Mouse (Mus musculus) myocyte (in vitro differentiated cells): ENCODE measurements around the gene Casp7. TPM values are rescaled to one million over a fixed set of nuclear protein-coding genes. Genes with fewer than 3 reads are reported as not detected.
A peak's percentile ranks its signal among the peaks of the same experiment; 100 is the strongest.

Experiments used
- H3K27me3 ChIP-seq: one replicate; pipeline ENCODE4 v1.6.1; 2011; ENCODE audit not compliant: control insufficient read depth, insufficient read depth, insufficient read length
- H3K36me3 ChIP-seq: one replicate; pipeline ENCODE4 v1.6.1; 2011; ENCODE audit not compliant: control insufficient read depth, insufficient read depth
- H3K4me2 ChIP-seq: one replicate; pipeline ENCODE4 v1.6.1; 2011; ENCODE audit warnings: low read depth, control low read depth
- H3K4me3 ChIP-seq: one replicate; pipeline ENCODE4 v1.5.1; 2011; ENCODE audit warnings: mild to moderate bottlenecking, control low read depth, moderate library complexity
- H3K79me2 ChIP-seq: one replicate; pipeline ENCODE4 v1.6.1; 2011; ENCODE audit not compliant: control insufficient read depth, insufficient read depth
- H3ac ChIP-seq: one replicate; pipeline ENCODE4 v1.6.1; 2011; ENCODE audit not compliant: control insufficient read depth, insufficient read length
- CEBPB ChIP-seq: IDR thresholded peaks from 2 replicates; pipeline ENCODE4 v1.6.1; 2011; ENCODE audit warnings: mild to moderate bottlenecking, moderate library complexity; ENCODE audit not compliant: poor library complexity, insufficient read depth, severe bottlenecking
- E2F4 ChIP-seq: IDR thresholded peaks from one replicate; pipeline ENCODE4 v1.6.1; 2011; ENCODE audit warnings: mild to moderate bottlenecking, control low read depth, moderate library complexity; ENCODE audit not compliant: insufficient read depth
- MAX ChIP-seq: IDR thresholded peaks from one replicate; pipeline ENCODE4 v1.6.1; 2011; ENCODE audit warnings: low read depth, mild to moderate bottlenecking, control low read depth
- MYOD1 ChIP-seq, 3 experiments: IDR thresholded peaks; one replicate each; pipeline ENCODE4 v1.6.1; 2011; ENCODE audit warnings: control low read depth in 2 of 3, low read depth in 2 of 3, mild to moderate bottlenecking in 2 of 3, moderate library complexity in 1 of 3; ENCODE audit not compliant: insufficient read length in 2 of 3, control insufficient read depth in 1 of 3
- MYOG ChIP-seq, 3 experiments: IDR thresholded peaks; one replicate each; pipeline ENCODE4 v1.6.1; 2011; ENCODE audit warnings: control low read depth in 2 of 3, low read depth in 2 of 3, mild to moderate bottlenecking in 2 of 3; ENCODE audit not compliant: insufficient read length in 2 of 3, control insufficient read depth in 1 of 3, insufficient read depth in 1 of 3
- POLR2A ChIP-seq: IDR thresholded peaks from one replicate; pipeline ENCODE4 v1.6.1; 2011; ENCODE audit warnings: low read depth, mild to moderate bottlenecking, control low read depth, moderate library complexity; ENCODE audit not compliant: insufficient read length
- POLR2AphosphoS2 ChIP-seq: IDR thresholded peaks from one replicate; pipeline ENCODE4 v1.6.1; 2011; ENCODE audit warnings: low read depth, control low read depth; ENCODE audit not compliant: insufficient read length
- REST ChIP-seq: IDR thresholded peaks from one replicate; pipeline ENCODE4 v1.6.1; 2011; ENCODE audit warnings: mild to moderate bottlenecking, control low read depth, moderate library complexity; ENCODE audit not compliant: insufficient read depth, insufficient read length
- SRF ChIP-seq: IDR thresholded peaks from one replicate; pipeline ENCODE4 v1.6.1; 2011; ENCODE audit warnings: low read depth; ENCODE audit not compliant: control insufficient read depth, insufficient read length
- TCF12 ChIP-seq: IDR thresholded peaks from one replicate; pipeline ENCODE4 v1.6.1; 2011; ENCODE audit warnings: mild to moderate bottlenecking, control low read depth; ENCODE audit not compliant: poor library complexity, insufficient read depth, severe bottlenecking
- TCF3 ChIP-seq: IDR thresholded peaks from one replicate; pipeline ENCODE4 v1.6.1; 2011; ENCODE audit warnings: low read depth, control low read depth; ENCODE audit not compliant: insufficient read length
- USF1 ChIP-seq: IDR thresholded peaks from one replicate; pipeline ENCODE4 v1.6.1; 2011; ENCODE audit warnings: low read depth, mild to moderate bottlenecking, control low read depth, moderate library complexity
- polyA plus RNA-seq: library from polyadenylated mRNA; unstranded; fragments of >200 nt; fragmentation: generic; extraction: Trizol; gene quantifications from one replicate; pipeline ENCODE4 v1.2.1, GENCODE M21; 2012; ENCODE audit warnings: missing spikeins

Casp7 gene
- polyA plus RNA-seq, 1 experiment = 6.6 TPM

GRCm38 (mm10) chr19:56385546-56385945 is 11.4 kb upstream of the Casp7 start:
- TF ChIP-seq MYOG (IDR thresholded peaks at IDR 0.05; ENCODE audit: control insufficient read depth in 1 of 3, insufficient read depth in 1 of 3, insufficient read length in 2 of 3, low read depth in 2 of 3) = no peak
- TF ChIP-seq MYOD1 (IDR thresholded peaks at IDR 0.05; ENCODE audit: control insufficient read depth in 1 of 3, insufficient read length in 2 of 3, low read depth in 2 of 3) = no peak
- no peak for TF ChIP-seq REST
- TF ChIP-seq USF1 = no peak
- no peak for TF ChIP-seq TCF12
- TF ChIP-seq POLR2A = no peak
- TF ChIP-seq MAX = no peak
- no peak for TF ChIP-seq SRF
- no peak for TF ChIP-seq CEBPB
- no peak for TF ChIP-seq POLR2AphosphoS2
- TF ChIP-seq E2F4 = no peak
- H3K27me3 ChIP-seq = no peaks in the 10 kb centered on the region
- no peak overlapping the region for H3K4me2 ChIP-seq
- H3K4me3 ChIP-seq = no peak overlapping the region
- H3K36me3 ChIP-seq = no peaks in the 10 kb centered on the region
- no peak overlapping the region for H3ac ChIP-seq
- H3K79me2 ChIP-seq = no peaks in the 10 kb centered on the region

- TF ChIP-seq E2F4 = no peak
- no peak for TF ChIP-seq SRF
- TF ChIP-seq POLR2A = no peak
- no peak for TF ChIP-seq MAX
- TF ChIP-seq USF1 = no peak
- no peak for TF ChIP-seq TCF3
- no peak for TF ChIP-seq TCF12
- TF ChIP-seq REST = no peak
- no peak for TF ChIP-seq MYOG (IDR thresholded peaks at IDR 0.05; ENCODE audit: control insufficient read depth in 1 of 3, insufficient read depth in 1 of 3, insufficient read length in 2 of 3, low read depth in 2 of 3)
- TF ChIP-seq CEBPB = no peak
- TF ChIP-seq POLR2AphosphoS2 = no peak
- no peak for TF ChIP-seq MYOD1 (IDR thresholded peaks at IDR 0.05; ENCODE audit: control insufficient read depth in 1 of 3, insufficient read length in 2 of 3, low read depth in 2 of 3)
- H3K4me2 ChIP-seq = no peak overlapping the region
- H3K36me3 ChIP-seq = no peaks in the 10 kb centered on the region
- no peak overlapping the region for H3ac ChIP-seq
- H3K4me3 ChIP-seq = no peak overlapping the region
- no peaks in the 10 kb centered on the region for H3K79me2 ChIP-seq
- no peaks in the 10 kb centered on the region for H3K27me3 ChIP-seq
Measured at GRCm38 (mm10) chr19:56386095-56386494, 10.8 kb upstream of the Casp7 start.

GRCm38 (mm10) chr19:56387726-56388302 is 9.1 kb upstream of the Casp7 start:
- Histone ChIP-seq H3K79me2 (no peaks in the 10 kb centered on the region), H3K4me2 (peak overlapping the region; percentile 69), H3K27me3 (no peaks in the 10 kb centered on the region), H3K4me3 (peak overlapping the region; percentile 19), H3K36me3 (no peaks in the 10 kb centered on the region), H3ac (no peak overlapping the region)
- no peak for TF ChIP-seq POLR2A
- no peak for TF ChIP-seq REST
- TF ChIP-seq MYOG (IDR thresholded peaks at IDR 0.05; ENCODE audit: control insufficient read depth in 1 of 3, insufficient read depth in 1 of 3, insufficient read length in 2 of 3, low read depth in 2 of 3) = peak in 1 of 3 experiments; percentile 59
- TF ChIP-seq TCF3 = no peak
- TF ChIP-seq MYOD1 (IDR thresholded peaks at IDR 0.05; ENCODE audit: control insufficient read depth in 1 of 3, insufficient read length in 2 of 3, low read depth in 2 of 3) = no peak
- TF ChIP-seq MAX = no peak

GRCm38 (mm10) chr19:56389176-56389575 is 7.8 kb upstream of the Casp7 start:
- peak overlapping the region; percentile 19 for H3K4me3 ChIP-seq
- H3K36me3 ChIP-seq = no peaks in the 10 kb centered on the region
- peak overlapping the region; percentile 69 for H3K4me2 ChIP-seq
- no peak for TF ChIP-seq USF1
- TF ChIP-seq POLR2A = no peak
- no peak for TF ChIP-seq TCF3
- TF ChIP-seq TCF12 = no peak
- TF ChIP-seq POLR2AphosphoS2 = no peak
- TF ChIP-seq E2F4 = no peak
- no peak overlapping the region for H3ac ChIP-seq
- H3K79me2 ChIP-seq = no peaks in the 10 kb centered on the region
- H3K27me3 ChIP-seq = no peaks in the 10 kb centered on the region

GRCm38 (mm10) chr19:56389879-56390278 is 7.0 kb upstream of the Casp7 start, which contains the start of gene Nrap:
Gene Nrap (minus strand): TSS chr19:56390037.
- Histone ChIP-seq H3ac (no peak within 1 kb of the TSS), H3K36me3 (no peaks in the 10 kb centered on the region), H3K4me3 (peak within 1 kb of the TSS; percentile 19), H3K27me3 (no peaks in the 10 kb centered on the region), H3K79me2 (no peaks in the 10 kb centered on the region), H3K4me2 (peak within 1 kb of the TSS; percentile 69)
- no peak for TF ChIP-seq MYOD1 (IDR thresholded peaks at IDR 0.05; ENCODE audit: control insufficient read depth in 1 of 3, insufficient read length in 2 of 3, low read depth in 2 of 3)
- no peak for TF ChIP-seq E2F4
- no peak for TF ChIP-seq MAX
- no peak for TF ChIP-seq CEBPB
